Mouse (Mus musculus) ES-E14 (cell line): Measurements from ENCODE around the gene Kncn. TPM values are rescaled to one million over a fixed set of nuclear protein-coding genes. Genes with fewer than 3 reads are reported as not detected.

Experiments
- DNase-seq: peaks from one replicate; pipeline ENCODE4 v3.0.0-alpha.2; 2013; ENCODE audit warnings: low read depth, low spot score
- H3K27ac ChIP-seq: 2 replicates; pipeline ENCODE4 v1.5.1; 2012; ENCODE audit warnings: low read depth, mild to moderate bottlenecking, low read length, moderate library complexity, mixed read lengths; ENCODE audit not compliant: poor library complexity, insufficient read depth, severe bottlenecking
- H3K36me3 ChIP-seq: 2 replicates; pipeline ENCODE4 v1.6.1; 2012; ENCODE audit warnings: mild to moderate bottlenecking, low read length, moderate library complexity, mixed read lengths; ENCODE audit not compliant: control insufficient read depth, poor library complexity, insufficient read depth, severe bottlenecking
- H3K4me1 ChIP-seq, 2 experiments: fragments of 150-350 bp in 1 of 2; sonication (generic) in 1 of 2; 2 replicates each; pipeline ENCODE4 v1.6.1; 2012; ENCODE audit warnings: low read length in 2 of 2, mild to moderate bottlenecking in 1 of 2, mixed read lengths in 1 of 2; ENCODE audit not compliant: control insufficient read depth in 2 of 2, insufficient read depth in 2 of 2, poor library complexity in 1 of 2
- H3K4me3 ChIP-seq, 2 experiments: fragments of 150-350 bp in 1 of 2; sonication (generic) in 1 of 2; 2 replicates each; pipeline ENCODE4 v1.5.1; 2012; ENCODE audit warnings: low read length in 2 of 2, low read depth in 1 of 2, mild to moderate bottlenecking in 1 of 2, mixed read lengths in 1 of 2; ENCODE audit not compliant: insufficient read depth in 1 of 2, poor library complexity in 1 of 2, severe bottlenecking in 1 of 2
- H3K9ac ChIP-seq: 2 replicates; pipeline ENCODE4 v1.6.1; 2012; ENCODE audit warnings: low read depth, mild to moderate bottlenecking, low read length, mixed read lengths; ENCODE audit not compliant: poor library complexity, insufficient read depth, severe bottlenecking
- H3K9me3 ChIP-seq: fragments of 150-350 bp; sonication (generic); 2 replicates; pipeline ENCODE4 v1.6.1; 2012; ENCODE audit warnings: low read depth, mild to moderate bottlenecking, low read length; ENCODE audit not compliant: control insufficient read depth, insufficient read depth
- CHD2 ChIP-seq: IDR thresholded peaks from 2 replicates; pipeline ENCODE4 v1.6.1; 2014; ENCODE audit warnings: mild to moderate bottlenecking, low read depth, low read length, inconsistent platforms
- HCFC1 ChIP-seq: IDR thresholded peaks from 2 replicates; pipeline ENCODE4 v1.6.1; 2012; ENCODE audit warnings: low read length, inconsistent platforms, borderline replicate concordance; ENCODE audit not compliant: insufficient read depth
- MAFK ChIP-seq: IDR thresholded peaks from 2 replicates; pipeline ENCODE4 v1.6.1; 2014; ENCODE audit warnings: mild to moderate bottlenecking, low read depth, low read length, inconsistent platforms; ENCODE audit not compliant: insufficient read depth
- ZC3H11A ChIP-seq: IDR thresholded peaks from 2 replicates; pipeline ENCODE4 v1.6.1; 2012; ENCODE audit warnings: low read depth, mild to moderate bottlenecking, inconsistent platforms, low read length, borderline replicate concordance
- ZNF384 ChIP-seq: IDR thresholded peaks from 2 replicates; pipeline ENCODE4 v1.6.1; 2012; ENCODE audit warnings: low read depth, low read length, inconsistent platforms
- in situ Hi-C, 2 experiments: fragments of 600-800 bp; cut with MboI; formaldehyde crosslinking; loops; one replicate each; pipeline ENCODE4 v1.15.1; 2025; ENCODE audit warnings: low sequenced_read_pairs in 2 of 2, inconsistent platforms in 1 of 2; ENCODE audit not compliant: unreplicated experiment in 2 of 2
- total RNA-seq: library from RNA; depleted of rRNA; stranded (reverse); fragments of 300-350 nt; gene quantifications from 2 replicates; pipeline ENCODE4 v1.2.3, GENCODE M21; 2012

Kncn gene
- total RNA-seq, 1 experiment, result not detected

GRCm38 (mm10) chr4:115911586-115911985 is 27.4 kb downstream of the Kncn start:
- H3K4me1 ChIP-seq, result peaks cover 0 to 11% of the 10 kb centered on the region in 2 experiments; a peak in 1 of 4 replicates
- no peak for DNase-seq
- no peak overlapping the region for H3K4me3 ChIP-seq
- no peaks in the 10 kb centered on the region for H3K36me3 ChIP-seq
- in situ Hi-C loops, result no loop called here
- H3K9ac ChIP-seq, result no peak overlapping the region
- TF ChIP-seq CHD2 (no peak), HCFC1 (no peak), ZC3H11A (no peak), ZNF384 (no peak), MAFK (no peak)
- H3K9me3 ChIP-seq, result no peaks in the 10 kb centered on the region
- H3K27ac ChIP-seq, result no peak overlapping the region

GRCm38 (mm10) chr4:115919911-115920310 is 35.7 kb downstream of the Kncn start:
- no peak for DNase-seq
- H3K4me1 ChIP-seq, result 0 out of 4 replicates have a peak, but pooled peaks cover 0 to 2% of the 10 kb centered on the region in 2 experiments
- H3K9ac ChIP-seq, result no peak overlapping the region
- in situ Hi-C loops, result no loop called here
- no peak for TF ChIP-seq HCFC1
- TF ChIP-seq ZC3H11A, result no peak
- no peak for TF ChIP-seq CHD2
- TF ChIP-seq MAFK, result no peak
- no peak for TF ChIP-seq ZNF384
- no peaks in the 10 kb centered on the region for H3K36me3 ChIP-seq
- H3K9me3 ChIP-seq, result no peaks in the 10 kb centered on the region
- no peak overlapping the region for H3K27ac ChIP-seq
- no peak overlapping the region for H3K4me3 ChIP-seq

- in situ Hi-C loops, result no loop called here
- H3K9ac ChIP-seq, result no peak overlapping the region
- H3K27ac ChIP-seq, result no peak overlapping the region
- no peak for DNase-seq
- H3K36me3 ChIP-seq, result no peaks in the 10 kb centered on the region
- TF ChIP-seq ZC3H11A (no peak), MAFK (no peak), HCFC1 (no peak), CHD2 (no peak), ZNF384 (no peak)
- H3K9me3 ChIP-seq, result no peaks in the 10 kb centered on the region
- no peak overlapping the region for H3K4me3 ChIP-seq
- 0 out of 4 replicates have a peak, but pooled peaks cover 0 to 2% of the 10 kb centered on the region in 2 experiments for H3K4me1 ChIP-seq
These were observed 38.5 kb downstream of the Kncn start for GRCm38 (mm10) chr4:115922688-115923087.

DNA sequence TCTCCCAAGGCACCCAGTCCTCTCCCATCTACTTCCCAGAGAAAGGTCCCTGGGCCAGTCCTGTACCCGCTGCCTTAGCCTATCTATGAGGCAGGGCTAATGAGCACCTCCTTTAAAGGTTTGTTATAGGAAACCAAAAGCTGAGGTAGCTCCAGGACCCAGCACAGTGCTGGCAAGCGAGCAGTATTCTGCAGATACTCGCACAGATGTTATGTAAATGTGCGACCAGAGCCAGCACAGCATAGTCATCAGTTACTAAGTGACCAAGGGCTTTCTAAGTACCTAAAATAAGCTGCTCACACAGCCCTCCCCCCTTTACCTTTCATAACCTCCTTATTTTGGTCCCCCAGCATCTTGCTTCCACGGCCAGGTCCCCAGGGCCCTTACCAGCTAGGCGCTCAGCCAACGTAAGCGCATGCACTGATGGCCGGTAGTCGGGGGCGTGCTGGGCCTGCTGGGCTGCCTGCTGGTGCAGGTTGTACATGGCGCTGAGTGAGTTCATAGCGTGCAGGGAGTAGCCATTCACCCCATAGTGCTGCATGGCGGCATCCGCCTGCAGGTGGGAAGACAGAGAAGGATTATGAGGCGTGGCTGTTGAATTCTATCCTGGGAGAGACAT is 39.2 kb downstream of the Kncn start:
- no peak overlapping the region for H3K9ac ChIP-seq
- no peak overlapping the region for H3K27ac ChIP-seq
- DNase-seq, result no peak
- no peak overlapping the region for H3K4me3 ChIP-seq
- TF ChIP-seq ZNF384, result no peak
- TF ChIP-seq MAFK, result no peak
- TF ChIP-seq ZC3H11A, result no peak
- TF ChIP-seq HCFC1, result no peak
- no peaks in the 10 kb centered on the region for H3K36me3 ChIP-seq
- H3K4me1 ChIP-seq, result 0 out of 4 replicates have a peak, but pooled peaks cover 0 to 2% of the 10 kb centered on the region in 2 experiments
- H3K9me3 ChIP-seq, result no peaks in the 10 kb centered on the region
- in situ Hi-C loops, result no loop called here
